Mouse (Mus musculus) gastrocnemius, adult 2 months (tissue): ENCODE results near the gene Srrm4. TPM values are rescaled to one million over a fixed set of nuclear protein-coding genes. Genes with fewer than 3 reads are reported as not detected.

ENCODE experiments used
- DNase-seq: peaks from one replicate; pipeline ENCODE4 v3.0.0; 2022
- H3K27ac ChIP-seq: fragments of 200-600 bp; 2 replicates; pipeline ENCODE4 v1.8.1; 2022; ENCODE audit warnings: mild to moderate bottlenecking
- H3K4me3 ChIP-seq: fragments of 200-600 bp; 2 replicates; pipeline ENCODE4 v1.8.1; 2022; ENCODE audit warnings: mild to moderate bottlenecking, moderate library complexity
- CTCF ChIP-seq: fragments of 200-600 bp; IDR thresholded peaks from 2 replicates; pipeline ENCODE4 v1.8.1; 2022; ENCODE audit warnings: antibody characterized with exemption, mild to moderate bottlenecking, moderate library complexity
- intact Hi-C: fragments of 180-260 bp; cut with DNase I; formaldehyde crosslinking; loops from one replicate; pipeline ENCODE4 v1.15.1; 2025
- total RNA-seq, 2 experiments: library from RNA; stranded (reverse); gene quantifications; 2 replicates each; pipeline ENCODE4 v1.2.3; 2021

Gene Srrm4
- total RNA-seq, 2 experiments from 2014 or later = 0.15 to 0.47 TPM

DNA sequence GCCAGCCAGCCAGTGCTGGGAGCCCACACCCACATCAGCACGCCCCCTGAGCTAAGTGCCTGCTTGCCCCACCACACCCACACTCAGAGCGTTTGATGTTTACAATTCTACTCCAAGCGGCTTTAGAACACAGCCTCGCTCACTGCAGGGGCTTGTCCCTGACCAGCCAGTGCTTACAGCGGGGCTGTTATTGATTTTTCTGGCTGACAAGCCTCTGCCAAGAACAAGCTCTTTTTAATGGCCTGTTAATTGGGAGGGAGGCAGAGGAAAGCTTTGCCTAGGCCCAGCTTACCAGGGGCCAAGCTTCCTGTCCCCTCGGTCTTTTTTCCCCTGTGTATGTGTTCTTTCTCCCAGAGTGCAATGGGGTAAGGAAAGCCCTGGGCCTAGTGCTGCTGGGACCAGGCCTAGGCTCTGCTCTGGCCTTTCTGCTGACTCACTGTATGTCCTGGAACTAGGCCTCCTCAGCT is 170.8 kb downstream of the Srrm4 start:
- DNase-seq = peak; percentile 72
- H3K4me3 ChIP-seq = peak overlapping the region; percentile 94
- peak overlapping the region; percentile 93 for H3K27ac ChIP-seq
- intact Hi-C loops = loop anchor here (10.0 kb wide), 1 partner anchor 386 kb away; no protein-coding TSS in a partner anchor
- TF ChIP-seq CTCF = no peak

DNA sequence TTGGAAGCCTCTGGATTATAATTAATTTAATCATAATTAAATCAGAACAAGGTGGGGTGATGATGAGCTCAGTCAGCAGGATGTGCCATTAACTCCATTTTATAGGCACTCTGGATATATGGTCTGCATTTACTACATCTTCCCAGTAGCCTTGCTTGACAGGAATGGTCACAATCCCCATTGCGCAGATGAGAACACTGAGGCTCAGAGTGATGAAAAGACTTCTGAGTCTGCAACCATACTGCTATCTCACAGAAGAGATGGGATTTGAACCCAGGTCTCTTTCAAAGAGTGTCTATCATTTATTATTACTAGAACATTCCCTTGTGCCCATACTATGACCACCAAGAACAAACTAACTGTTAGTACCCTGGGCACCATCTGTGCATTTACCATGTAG is 171.4 kb downstream of the Srrm4 start:
- DNase-seq = peak; percentile 25
- intact Hi-C loops = loop anchor here (10.0 kb wide), 1 partner anchor 385 kb away; no protein-coding TSS in a partner anchor
- H3K27ac ChIP-seq = peak overlapping the region; percentile 93
- TF ChIP-seq CTCF = no peak
- peak overlapping the region; percentile 94 for H3K4me3 ChIP-seq

DNA sequence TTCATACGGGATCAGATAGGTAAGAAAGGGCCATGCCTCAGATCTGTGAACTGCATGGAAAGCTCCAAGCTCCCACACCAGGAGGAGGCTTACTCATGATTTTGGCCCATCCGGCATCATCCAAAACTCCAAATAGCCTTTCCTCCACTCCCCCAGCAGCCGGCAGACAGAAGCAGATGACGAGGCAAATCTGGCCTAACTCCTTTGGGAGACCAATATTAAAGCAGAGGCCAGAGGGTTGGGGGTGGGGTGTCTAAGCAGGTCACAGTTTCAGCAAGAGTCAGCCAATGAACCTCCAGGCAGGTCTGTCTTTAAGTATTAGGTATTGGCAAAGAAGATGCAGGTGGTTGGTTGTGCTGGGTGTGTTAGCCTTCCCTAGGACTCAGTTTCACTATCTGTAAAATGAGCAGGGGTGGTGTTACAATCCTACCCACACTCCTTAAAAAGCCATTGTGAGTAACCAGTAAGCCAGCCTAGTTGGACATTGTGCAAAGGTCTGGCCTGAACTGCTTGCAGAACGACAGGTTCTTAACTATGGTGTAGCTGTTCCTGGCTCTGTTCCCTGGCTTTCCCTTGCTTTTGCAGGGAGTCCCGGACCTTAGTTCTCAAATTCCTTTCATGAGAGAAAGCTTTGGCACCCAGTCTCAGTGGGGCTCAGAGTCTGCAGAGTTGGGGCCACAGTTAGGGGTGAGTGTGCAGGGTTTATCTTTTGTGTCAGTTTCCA is 172.1 kb downstream of the Srrm4 start:
- no peak for TF ChIP-seq CTCF
- Histone ChIP-seq H3K4me3 (peak overlapping the region; percentile 94), H3K27ac (peak overlapping the region; percentile 93)
- DNase-seq = peak; percentile 79
- intact Hi-C loops = loop anchor here (10.0 kb wide), 1 partner anchor 385 kb away; no protein-coding TSS in a partner anchor

DNA sequence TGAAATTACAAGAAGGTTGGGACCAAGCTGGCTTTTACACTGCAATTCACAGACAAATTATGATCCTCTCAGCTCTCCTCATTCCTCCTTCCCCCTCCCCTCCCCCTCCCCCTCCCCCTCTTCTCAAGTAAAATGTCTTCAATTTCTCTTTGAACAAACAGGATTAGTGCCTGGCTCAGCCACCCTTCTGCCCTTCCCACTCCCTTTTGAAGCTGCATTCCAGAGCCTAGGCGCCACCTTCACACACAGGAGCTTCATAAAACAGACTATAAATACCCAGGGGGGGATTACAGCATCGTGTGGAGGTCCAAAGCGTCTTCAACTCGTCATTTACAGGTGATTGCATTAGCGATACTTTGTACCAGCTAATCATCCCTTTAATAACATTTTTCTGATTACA is 175.4 kb downstream of the Srrm4 start:
- TF ChIP-seq CTCF = no peak
- Histone ChIP-seq H3K4me3 (peak overlapping the region; percentile 94), H3K27ac (peak overlapping the region; percentile 72; the same call in 1 of the 2 replicates)
- intact Hi-C loops = no loop called here
- DNase-seq = peak; percentile 28

DNA sequence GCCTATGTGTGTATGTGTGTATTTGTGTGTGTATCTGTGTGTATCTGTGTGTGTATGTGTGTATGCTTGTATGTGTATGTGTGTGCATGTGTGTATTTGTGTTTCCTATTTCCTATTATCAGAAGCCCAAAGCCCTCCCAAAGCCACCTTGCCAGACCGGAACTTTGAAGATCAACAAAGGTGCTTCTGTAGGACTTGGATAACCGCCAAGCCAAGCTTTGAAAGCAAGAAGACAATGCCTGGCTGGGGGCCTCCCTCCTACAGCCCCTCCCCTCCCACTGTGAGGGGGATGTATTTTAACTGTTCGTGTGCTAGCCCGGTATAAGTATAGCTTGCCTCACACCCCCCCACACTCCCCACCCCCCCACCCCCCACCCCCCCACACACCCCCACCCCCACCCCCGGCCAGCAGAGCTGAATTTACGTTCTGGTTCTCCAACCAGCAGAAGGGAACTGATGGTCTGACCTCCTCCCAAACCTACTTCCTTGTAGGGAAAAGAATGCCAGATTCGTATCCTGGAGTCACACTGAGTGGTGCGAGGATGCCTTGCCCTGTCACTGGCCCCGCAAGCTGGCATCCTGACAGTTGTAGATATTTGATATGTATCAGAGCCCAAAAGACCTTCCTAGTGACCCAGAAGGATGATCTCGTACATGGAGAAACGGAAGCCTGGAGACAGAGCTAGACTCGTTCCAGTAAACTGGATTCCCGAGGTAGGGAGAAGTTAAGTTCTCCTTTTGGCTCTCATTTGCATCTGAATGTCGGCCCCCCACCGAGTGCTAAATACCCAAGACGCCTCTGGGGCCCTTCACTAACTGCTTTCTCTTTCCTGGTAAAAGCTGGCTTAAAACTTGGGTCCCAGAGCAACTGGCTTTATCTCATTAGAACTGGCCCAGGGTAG is 181.7 kb downstream of the Srrm4 start:
- Histone ChIP-seq H3K27ac (peak overlapping the region; percentile 51; the same call in 1 of the 2 replicates), H3K4me3 (no peak overlapping the region)
- intact Hi-C loops = loop anchor here (10.0 kb wide), 1 partner anchor 175 kb away; no protein-coding TSS in a partner anchor
- no peak for TF ChIP-seq CTCF
- DNase-seq = no peak

DNA sequence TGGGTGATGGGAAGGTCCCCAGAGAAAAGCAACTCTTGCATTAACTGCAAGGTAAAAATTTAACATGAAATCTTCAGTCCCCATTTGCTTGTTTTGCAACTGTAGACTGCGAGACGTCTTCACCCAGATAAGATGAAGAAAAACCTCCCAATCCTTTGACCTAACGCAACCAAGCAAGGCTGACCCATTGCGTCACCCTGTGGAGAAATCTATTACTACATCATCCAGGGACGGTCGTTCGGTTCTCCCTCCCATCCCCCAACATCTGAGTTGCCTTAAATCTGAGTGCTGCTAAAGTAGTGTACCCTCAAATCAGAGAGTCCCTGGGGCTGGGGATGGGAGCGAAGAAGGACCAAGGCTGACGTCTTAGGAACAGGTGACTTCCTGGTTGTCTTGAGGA is 182.7 kb downstream of the Srrm4 start:
- H3K4me3 ChIP-seq = no peak overlapping the region

DNA sequence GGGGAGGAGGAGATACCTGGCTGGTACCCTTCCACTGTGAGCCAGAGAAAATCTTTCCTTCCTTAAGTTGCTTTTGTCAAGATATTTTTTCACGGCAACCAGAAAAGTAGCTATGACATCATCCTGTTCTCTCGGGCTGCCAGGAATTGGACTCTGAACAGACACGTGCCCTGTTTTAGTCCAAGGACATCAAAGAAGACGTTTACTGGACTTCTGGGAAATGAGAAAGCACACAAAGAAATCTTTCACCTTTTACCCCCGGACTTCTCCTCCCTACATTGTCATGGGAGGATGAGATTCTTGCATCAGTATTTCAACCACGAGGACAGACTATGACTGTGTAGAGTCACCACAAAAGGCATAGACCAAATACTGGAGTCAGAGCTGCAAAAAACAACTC is 183.7 kb downstream of the Srrm4 start:
- no peak overlapping the region for H3K4me3 ChIP-seq
- no peak for DNase-seq
- peak overlapping the region; percentile 56 for H3K27ac ChIP-seq
- intact Hi-C loops = loop anchor here (10.0 kb wide), 1 partner anchor 173 kb away; no protein-coding TSS in a partner anchor
- no peak for TF ChIP-seq CTCF

More for the DNA sequence above, 182.7 kb downstream of the Srrm4 start:
- H3K27ac ChIP-seq = peak overlapping the region; percentile 48; the same call in 1 of the 2 replicates
- no peak for DNase-seq
- intact Hi-C loops = loop anchor here (10.0 kb wide), 1 partner anchor 174 kb away; no protein-coding TSS in a partner anchor
- peak; percentile 32; the same call in 1 of the 2 replicates for TF ChIP-seq CTCF

DNA sequence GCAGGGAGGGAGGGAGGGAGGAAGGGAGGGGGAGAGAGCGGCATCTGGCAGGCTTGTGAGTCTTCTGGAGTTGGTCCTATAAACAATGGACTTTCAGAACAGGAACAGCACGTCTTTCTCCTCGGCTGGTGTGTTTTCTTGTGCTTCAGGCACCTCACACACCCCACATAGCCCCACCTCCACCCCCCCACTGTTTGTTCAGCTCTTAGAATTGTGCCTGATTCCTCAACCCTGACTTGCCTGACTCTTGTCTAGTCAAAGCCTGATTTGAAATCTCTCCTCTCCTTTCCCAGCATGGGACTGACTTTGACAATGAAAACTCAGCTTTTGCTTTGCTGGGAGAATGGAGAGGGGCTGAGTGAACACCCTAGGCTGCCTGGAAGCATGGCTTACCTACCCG is 184.3 kb downstream of the Srrm4 start:
- intact Hi-C loops = loop anchor here (10.0 kb wide), 1 partner anchor 173 kb away; no protein-coding TSS in a partner anchor
- Histone ChIP-seq H3K4me3 (no peak overlapping the region), H3K27ac (peak overlapping the region; percentile 56)
- no peak for DNase-seq
- TF ChIP-seq CTCF = no peak

DNA sequence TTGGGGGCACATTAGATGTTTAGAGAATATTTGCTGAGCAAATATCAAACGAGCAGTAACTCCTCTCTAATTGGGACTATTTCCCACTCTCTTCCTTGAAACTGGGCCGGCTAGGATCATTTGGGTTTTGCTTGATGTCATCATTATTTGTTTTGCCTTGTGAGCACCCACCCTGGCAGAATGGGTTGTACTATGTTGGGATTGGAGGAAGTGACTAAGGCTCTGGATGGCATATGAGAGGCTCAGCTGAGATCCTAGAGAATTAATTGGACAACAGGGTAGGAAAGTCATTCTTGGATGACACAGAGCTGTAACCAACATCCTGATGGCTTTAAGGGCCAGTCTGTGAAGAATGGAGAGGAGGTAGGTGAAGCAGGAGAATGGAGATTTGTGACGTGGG is 185.1 kb downstream of the Srrm4 start:
- Histone ChIP-seq H3K27ac (no peak overlapping the region), H3K4me3 (no peak overlapping the region)
- intact Hi-C loops = loop anchor here (10.0 kb wide), 1 partner anchor 172 kb away; no protein-coding TSS in a partner anchor
- DNase-seq = no peak
- TF ChIP-seq CTCF = no peak

DNA sequence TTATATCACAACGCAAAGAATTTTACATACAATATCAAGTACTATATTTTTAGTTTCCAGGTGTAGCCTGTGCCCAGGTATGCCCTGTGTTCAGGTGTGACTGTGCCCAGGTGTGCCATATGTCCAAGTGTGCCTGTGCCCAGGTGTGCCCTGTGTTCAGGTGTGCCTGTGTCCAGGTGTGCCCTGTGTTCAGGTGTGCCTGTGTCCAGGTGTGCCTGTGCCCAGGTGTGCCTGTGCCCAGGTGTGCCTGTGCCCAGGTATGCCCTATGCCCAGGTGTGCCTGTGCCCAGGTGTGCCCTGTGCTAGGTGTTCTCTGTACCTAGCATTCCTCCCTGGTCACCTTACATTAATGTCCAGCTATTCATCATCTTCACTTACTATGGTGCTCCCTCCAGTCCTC is 185.7 kb downstream of the Srrm4 start:
- H3K4me3 ChIP-seq = no peak overlapping the region
- intact Hi-C loops = loop anchor here (10.0 kb wide), 1 partner anchor 171 kb away; no protein-coding TSS in a partner anchor
- no peak overlapping the region for H3K27ac ChIP-seq
- DNase-seq = no peak
- no peak for TF ChIP-seq CTCF

DNA sequence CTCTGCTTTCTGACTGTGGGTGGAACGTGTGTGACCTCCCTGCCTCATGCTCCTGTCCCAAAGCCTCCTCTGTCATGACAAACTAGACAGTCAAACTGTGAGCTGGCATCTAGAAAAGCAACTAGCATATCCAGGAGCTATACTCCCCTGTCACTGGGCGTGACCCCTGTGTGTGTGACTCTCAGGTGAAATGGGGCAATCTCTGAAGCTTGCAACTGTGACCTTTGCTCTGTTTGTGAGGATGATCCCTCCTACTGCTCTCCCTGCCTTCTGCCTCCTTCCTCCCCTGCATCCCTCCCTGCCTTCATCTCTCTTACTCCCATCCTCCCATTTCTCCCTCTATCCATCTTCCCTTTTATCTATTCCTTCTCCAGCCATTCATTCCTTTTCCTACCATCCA is 187.6 kb downstream of the Srrm4 start:
- Histone ChIP-seq H3K27ac (no peak overlapping the region), H3K4me3 (no peak overlapping the region)
- no peak for DNase-seq
- TF ChIP-seq CTCF = no peak
- intact Hi-C loops = loop anchor here (10.0 kb wide), 1 partner anchor 169 kb away; no protein-coding TSS in a partner anchor

DNA sequence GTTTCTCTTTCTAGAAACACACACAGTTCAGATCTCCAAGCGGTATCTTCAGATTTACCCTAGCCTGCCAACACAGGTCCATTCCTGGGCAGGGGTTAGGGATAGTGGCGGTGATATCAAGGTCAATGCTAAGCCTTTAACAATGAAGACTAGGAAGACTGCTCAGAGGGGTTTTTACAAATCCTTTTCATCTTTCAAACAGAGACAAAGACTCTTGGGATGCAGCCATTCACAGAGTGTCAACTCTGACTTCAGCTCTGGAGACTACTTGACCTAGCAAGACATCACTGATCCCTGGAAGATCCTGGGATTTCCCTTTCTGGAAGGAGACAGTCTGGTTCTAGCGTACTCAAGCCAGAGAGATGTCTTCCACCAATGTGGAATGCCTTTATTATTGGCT is 190.8 kb downstream of the Srrm4 start:
- TF ChIP-seq CTCF = no peak
- no peak for DNase-seq
- Histone ChIP-seq H3K27ac (no peak overlapping the region), H3K4me3 (no peak overlapping the region)
- intact Hi-C loops = loop anchor here (10.0 kb wide), 1 partner anchor 166 kb away; no protein-coding TSS in a partner anchor
